Mouse (Mus musculus) v-Abl transformed pro-B cells (cell line): ENCODE results near the gene 1700066M21Rik.

Experiments used
- in situ Hi-C, 2 experiments: fragments of 400-800 bp; cut with MboI; formaldehyde crosslinking; loops; one replicate each; pipeline ENCODE4 v1.15.1; 2025; ENCODE audit not compliant: unreplicated experiment in 2 of 2

Gene 1700066M21Rik

DNA sequence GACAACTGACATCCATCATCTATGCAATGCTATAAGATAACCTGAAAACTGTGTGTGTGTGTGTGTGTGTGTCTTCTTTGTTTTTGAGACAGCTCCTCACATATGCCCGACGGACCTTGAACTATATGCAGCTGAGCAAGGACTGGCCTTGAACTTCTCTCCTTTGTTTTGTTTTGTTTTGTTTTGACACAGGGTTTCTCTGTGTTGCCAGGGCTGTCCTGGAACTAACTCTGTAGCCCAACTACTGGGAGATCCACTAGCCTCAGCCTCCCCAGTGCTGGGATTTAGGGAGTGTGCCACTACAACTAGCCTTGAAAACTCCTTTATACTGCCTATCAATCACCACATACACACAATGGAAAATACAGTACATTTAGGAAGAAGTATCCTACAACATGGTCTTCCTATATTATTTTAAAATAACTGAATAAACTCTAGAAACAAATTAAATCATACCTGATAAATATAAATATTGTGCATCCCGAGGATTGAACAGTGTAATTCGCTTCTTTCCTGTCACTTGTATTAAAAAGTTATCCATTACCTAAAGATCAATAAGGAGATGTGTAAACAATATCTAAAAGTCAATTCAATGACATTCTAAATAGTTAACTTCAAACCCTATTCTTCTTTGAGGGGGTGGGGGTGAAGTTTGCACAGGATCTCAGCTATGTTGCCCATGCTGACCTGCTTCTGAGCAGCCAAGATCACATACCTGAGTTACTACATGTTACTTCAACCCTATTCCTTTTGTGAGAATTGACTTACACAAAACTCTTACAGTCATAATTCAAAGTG, 13.8 kb downstream of the 1700066M21Rik start:
- in situ Hi-C loops, result loop anchor here (5.0 to 10.0 kb wide), 5 partner anchors 184 to 1509 kb away; no protein-coding TSS in a partner anchor

DNA sequence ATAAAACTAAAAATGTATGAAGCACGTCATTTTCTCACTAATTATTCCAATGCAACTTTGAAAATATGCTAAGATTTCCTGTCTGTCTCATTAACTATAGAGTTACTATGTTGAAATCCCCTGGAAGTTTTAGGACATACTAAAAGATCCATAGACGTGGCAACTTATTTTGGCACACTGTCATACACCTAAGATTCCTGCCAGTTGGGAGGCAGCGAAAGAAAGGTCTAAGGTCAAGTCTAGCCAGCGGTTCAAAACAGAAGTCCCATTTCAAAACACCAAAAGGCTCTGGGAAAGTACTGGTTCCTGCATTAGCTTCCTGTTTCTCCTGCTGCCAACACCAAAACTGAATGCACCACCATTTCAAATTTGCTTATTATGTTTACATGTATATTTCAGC, 15.0 kb downstream of the 1700066M21Rik start:
- in situ Hi-C loops, result loop anchor here (5.0 to 10.0 kb wide), 5 partner anchors 185 to 1510 kb away; no protein-coding TSS in a partner anchor

- in situ Hi-C loops, result loop anchor here (5.0 to 10.0 kb wide), 5 partner anchors 187 to 1512 kb away; no protein-coding TSS in a partner anchor
These were observed 16.6 kb downstream of the 1700066M21Rik start for GRCm38 (mm10) chr1:57394051-57394450.

DNA sequence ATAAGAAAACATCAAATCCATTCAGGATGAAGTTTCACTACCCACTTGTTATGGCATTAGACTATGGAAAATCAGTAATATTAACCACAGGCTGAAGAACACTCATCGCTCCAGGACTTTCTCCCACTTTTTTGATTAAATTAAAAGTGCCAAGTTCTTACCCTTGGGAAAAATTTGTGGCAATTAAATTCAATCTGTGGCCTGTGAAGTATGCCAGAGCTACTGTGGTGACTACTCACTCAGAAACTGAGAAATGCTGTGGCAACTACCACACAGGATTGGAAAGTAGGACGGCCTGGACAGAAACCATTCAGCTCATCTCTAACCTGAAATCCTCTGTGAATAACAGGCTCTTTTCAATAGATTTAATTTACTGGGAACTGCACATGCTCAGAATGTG, 22.9 kb downstream of the 1700066M21Rik start:
- in situ Hi-C loops, result loop anchor here (10.0 to 25.0 kb wide), 4 partner anchors 994 to 1512 kb away; partner anchors contain the start of genes Als2cr12 (in 1 of the 2), Bzw1 (in 1 of the 2) and Clk1 (in 1 of the 2)

DNA sequence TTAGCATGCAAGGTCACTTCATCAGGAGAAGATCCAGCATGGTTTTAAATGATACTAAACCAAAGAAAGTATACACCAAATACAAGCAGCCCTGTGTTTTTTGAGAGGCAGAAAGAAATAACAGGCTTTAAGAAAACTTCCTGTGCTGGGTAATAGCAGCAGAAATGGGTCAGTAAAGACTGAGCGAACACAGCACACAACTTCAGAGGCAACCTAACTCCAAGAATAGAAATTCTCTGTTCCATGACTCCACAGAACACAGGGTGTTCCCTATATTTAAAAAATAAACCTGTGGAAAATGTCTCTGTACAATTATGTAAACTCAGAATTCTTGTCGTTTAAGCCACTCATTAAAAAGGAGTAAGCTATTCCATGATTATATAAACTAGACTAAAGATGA, 23.5 kb downstream of the 1700066M21Rik start:
- in situ Hi-C loops, result loop anchor here (10.0 to 25.0 kb wide), 4 partner anchors 994 to 1511 kb away; partner anchors contain the start of genes Als2cr12 (in 1 of the 2), Bzw1 (in 1 of the 2) and Clk1 (in 1 of the 2)

- in situ Hi-C loops, result loop anchor here (10.0 to 25.0 kb wide), 4 partner anchors 993 to 1510 kb away; partner anchors contain the start of genes Als2cr12 (in 1 of the 2), Bzw1 (in 1 of the 2) and Clk1 (in 1 of the 2)
These were observed 24.7 kb downstream of the 1700066M21Rik start for GRCm38 (mm10) chr1:57402116-57402515.

- in situ Hi-C loops, result loop anchor here (10.0 to 25.0 kb wide), 4 partner anchors 988 to 1506 kb away; partner anchors contain the start of genes Als2cr12 (in 1 of the 2), Bzw1 (in 1 of the 2) and Clk1 (in 1 of the 2)
These were observed 29.0 kb downstream of the 1700066M21Rik start, which contains the start of the genes Maip1 and Tyw5 for GRCm38 (mm10) chr1:57406187-57407151. Gene Maip1 (plus strand): TSS chr1:57406328. Gene Tyw5 (minus strand): TSS chr1:57407101.

- in situ Hi-C loops, result loop anchor here (10.0 to 25.0 kb wide), 4 partner anchors 986 to 1503 kb away; partner anchors contain the start of genes Als2cr12 (in 1 of the 2), Bzw1 (in 1 of the 2) and Clk1 (in 1 of the 2)
These were observed 31.6 kb downstream of the 1700066M21Rik start for GRCm38 (mm10) chr1:57408994-57409393.

DNA sequence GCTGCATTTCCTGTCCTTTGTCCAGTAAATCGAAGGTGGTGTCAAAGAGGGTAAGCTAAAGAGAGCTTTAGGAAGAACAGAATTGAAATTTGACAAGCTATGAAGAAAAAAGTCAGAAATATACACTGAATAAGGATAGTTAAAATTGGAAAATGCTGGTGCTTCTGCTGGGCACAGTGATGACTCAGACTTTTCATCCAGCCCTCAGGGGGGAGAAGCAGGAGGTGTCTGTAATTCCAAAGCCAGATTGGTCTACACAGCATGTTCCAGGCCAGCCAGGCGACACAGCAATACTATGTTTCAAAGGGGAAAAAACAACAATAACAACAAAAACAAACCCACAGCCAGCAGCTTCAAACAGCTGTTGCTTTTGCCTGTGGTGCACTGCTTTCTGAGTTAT, 36.0 kb downstream of the 1700066M21Rik start:
- in situ Hi-C loops, result loop anchor here (25.0 kb wide), 3 partner anchors 999 to 1499 kb away; partner anchors contain the start of genes Als2cr12 (in 1 of the 2) and Clk1 (in 1 of the 2)

GRCm38 (mm10) chr1:57423696-57424095, 46.3 kb downstream of the 1700066M21Rik start:
- in situ Hi-C loops, result loop anchor here (25.0 kb wide), 3 partner anchors 989 to 1489 kb away; partner anchors contain the start of genes Als2cr12 (in 1 of the 2) and Clk1 (in 1 of the 2)

- in situ Hi-C loops, result loop anchor here (5.0 to 25.0 kb wide), 4 partner anchors 524 to 1259 kb away; partner anchors contain the start of gene Als2cr12 (in 1 of the 2)
These were observed 51.2 kb downstream of the 1700066M21Rik start for GRCm38 (mm10) chr1:57428368-57429308.

GRCm38 (mm10) chr1:57429786-57430483, 52.5 kb downstream of the 1700066M21Rik start:
- in situ Hi-C loops, result loop anchor here (5.0 to 25.0 kb wide), 4 partner anchors 522 to 1257 kb away; partner anchors contain the start of gene Als2cr12 (in 1 of the 2)

DNA sequence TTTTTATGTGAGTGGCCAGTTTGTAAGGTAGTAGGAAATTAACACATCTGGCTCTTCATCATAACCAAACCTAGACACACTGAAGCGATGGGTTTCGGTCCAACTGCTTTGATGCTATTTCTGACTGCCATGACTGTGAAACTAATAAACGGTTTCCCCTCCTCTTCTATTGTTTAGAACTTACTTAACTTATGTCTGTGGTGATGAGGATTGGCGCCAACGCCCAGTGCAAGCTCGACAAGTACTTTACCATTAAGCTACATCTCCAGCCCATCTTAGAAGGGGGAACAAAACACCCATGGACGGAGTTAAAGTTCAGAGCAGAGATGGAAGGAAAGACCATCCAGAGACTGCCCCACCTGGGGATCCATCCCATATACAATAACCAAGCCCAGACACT, 55.7 kb downstream of the 1700066M21Rik start:
- in situ Hi-C loops, result loop anchor here in 1 of 2 experiments (5.0 to 25.0 kb wide), 2 partner anchors 599 to 1254 kb away; partner anchors contain the start of gene Als2cr12
